Mouse (Mus musculus) left cerebral cortex, adult 2 months (tissue): ENCODE data around the gene Shbg. TPM values are rescaled to one million over a fixed set of nuclear protein-coding genes. Genes with fewer than 3 reads are reported as not detected.
"Not testable (repeated sequence)": the region's sequence is repeated elsewhere in the genome, so short reads cannot be mapped to it uniquely, and the experiment has no call there.

Experiments
- DNase-seq, 2 experiments: peaks; one replicate each; pipeline ENCODE4 v3.0.0; 2021 to 2022; ENCODE audit warnings: low spot score in 2 of 2, mixed read lengths in 1 of 2; ENCODE audit errors: extremely low spot score in 1 of 2
- H3K27ac ChIP-seq: fragments of 200-600 bp; 2 replicates; pipeline ENCODE4 v1.8.1; 2022
- H3K4me3 ChIP-seq: fragments of 200-600 bp; 2 replicates; pipeline ENCODE4 v1.8.1; 2022
- CTCF ChIP-seq: fragments of 200-600 bp; IDR thresholded peaks from 2 replicates; pipeline ENCODE4 v1.8.1; 2022; ENCODE audit warnings: antibody characterized with exemption, mild to moderate bottlenecking, moderate library complexity
- intact Hi-C: fragments of 180-260 bp; cut with DNase I; formaldehyde crosslinking; loops from one replicate; pipeline ENCODE4 v1.15.1; 2025
- total RNA-seq, 2 experiments: library from RNA; stranded (reverse); gene quantifications; 2 replicates each; pipeline ENCODE4 v1.2.3; 2021

Gene Shbg
- total RNA-seq, 2 experiments from 2014 or later = not detected

- intact Hi-C loops = no loop called here
- no peak for DNase-seq
Observed at GRCm38 (mm10) chr11:69656617-69657461, 39.1 kb upstream of the Shbg start.

GRCm38 (mm10) chr11:69656065-69656455 lies 38.4 kb upstream of the Shbg start:
- no peak for DNase-seq
- TF ChIP-seq CTCF = no peak
- intact Hi-C loops = no loop called here
- H3K27ac ChIP-seq = no peak overlapping the region
- no peak overlapping the region for H3K4me3 ChIP-seq

More at GRCm38 (mm10) chr11:69656617-69657461, 39.1 kb upstream of the Shbg start:
- TF ChIP-seq CTCF = peak; percentile 85
- Histone ChIP-seq H3K27ac (no peak overlapping the region), H3K4me3 (no peak overlapping the region)

- peak; percentile 63 to 77 for DNase-seq
- Histone ChIP-seq H3K27ac (no peak within 1 kb of the TSS), H3K4me3 (no peak within 1 kb of the TSS)
- peak; percentile 87 for TF ChIP-seq CTCF
- intact Hi-C loops = no loop called here
Observed at GRCm38 (mm10) chr11:69655264-69656064, 37.8 kb upstream of the Shbg start, which contains the start of gene Sox15. Gene Sox15 (plus strand): TSS chr11:69655314.

- TF ChIP-seq CTCF = no peak
- intact Hi-C loops = no loop called here
- Histone ChIP-seq H3K27ac (no peak overlapping the region), H3K4me3 (no peak overlapping the region)
- DNase-seq = no peak
Observed at GRCm38 (mm10) chr11:69654760-69655159, 37.1 kb upstream of the Shbg start.

GRCm38 (mm10) chr11:69653399-69653798 lies 35.7 kb upstream of the Shbg start:
- no peak for DNase-seq
- H3K4me3 ChIP-seq = no peak overlapping the region
- TF ChIP-seq CTCF = no peak
- intact Hi-C loops = no loop called here
- H3K27ac ChIP-seq = no peak overlapping the region

- no peak overlapping the region for H3K4me3 ChIP-seq
- intact Hi-C loops = loop anchor here (5.0 kb wide), 1 partner anchor 91 kb away; no protein-coding TSS in a partner anchor
- TF ChIP-seq CTCF = no peak
- no peak for DNase-seq
- no peak overlapping the region for H3K27ac ChIP-seq
Observed at GRCm38 (mm10) chr11:69645860-69646259, 28.2 kb upstream of the Shbg start.

- DNase-seq = no peak
- intact Hi-C loops = no loop called here
- no peak for TF ChIP-seq CTCF
- Histone ChIP-seq H3K27ac (no peak overlapping the region), H3K4me3 (no peak overlapping the region)
Observed at GRCm38 (mm10) chr11:69635471-69635870, 17.8 kb upstream of the Shbg start.

GRCm38 (mm10) chr11:69633128-69633866 lies 15.6 kb upstream of the Shbg start:
- Histone ChIP-seq H3K27ac (peak overlapping the region; percentile 85), H3K4me3 (peak overlapping the region; percentile 79)
- peak in 1 of 2 experiments; percentile 47 for DNase-seq
- intact Hi-C loops = loop anchor here (5.0 kb wide), 1 partner anchor 124 kb away; the partner anchor contains the start of gene Polr2a
- TF ChIP-seq CTCF = no peak

- intact Hi-C loops = loop anchor here (1.0 to 5.0 kb wide), 2 partner anchors 30 to 125 kb away; partner anchors contain the start of genes Mpdu1 and Polr2a
- DNase-seq = peak; percentile 100
- Histone ChIP-seq H3K4me3 (peak within 1 kb of the TSS; percentile 79), H3K27ac (peak within 1 kb of the TSS; percentile 85)
- TF ChIP-seq CTCF = peak; percentile 71
Observed at GRCm38 (mm10) chr11:69632284-69633089, 14.8 kb upstream of the Shbg start, which contains the start of gene Fxr2. Gene Fxr2 (plus strand): TSS chr11:69632990.

- peak; percentile 65 for TF ChIP-seq CTCF
- intact Hi-C loops = loop anchor here (5.0 kb wide), 1 partner anchor 127 kb away; the partner anchor contains the start of gene Polr2a
- DNase-seq = no peak
- H3K4me3 ChIP-seq = no peak overlapping the region
- no peak overlapping the region for H3K27ac ChIP-seq
Observed at GRCm38 (mm10) chr11:69629802-69630201, 12.1 kb upstream of the Shbg start.

GRCm38 (mm10) chr11:69628286-69628685 lies 10.6 kb upstream of the Shbg start:
- peak; percentile 91 for TF ChIP-seq CTCF
- DNase-seq = peak; percentile 56 to 76
- H3K27ac ChIP-seq = no peak overlapping the region
- intact Hi-C loops = no loop called here
- H3K4me3 ChIP-seq = no peak overlapping the region

GRCm38 (mm10) chr11:69624339-69624738 lies 6.6 kb upstream of the Shbg start:
- DNase-seq, H3K27ac ChIP-seq, H3K4me3 ChIP-seq, intact Hi-C loops: not testable (repeated sequence)
